Mouse (Mus musculus): ENCODE measurements at regions not wholly inside any gene's neighbourhood (a gene's known extent, or its start where the extent isn't known, plus 50 kb on each side); places are given as distances from the start of the nearest gene placed in this dataset.

GRCm38 (mm10) chr12:54479841-54480240 lies 176.5 kb downstream of the Sptssa start:
- TF ChIP-seq ZC3H11A (IDR thresholded peaks at IDR 0.05; ENCODE audit: borderline replicate concordance, low read depth, low read length), result no peak
- no peak for TF ChIP-seq CHD2 (IDR thresholded peaks at IDR 0.05; ENCODE audit: low read depth, low read length)
- TF ChIP-seq ZNF384 (IDR thresholded peaks at IDR 0.05; ENCODE audit: low read depth, low read length), result no peak
- no peak for TF ChIP-seq MAFK (IDR thresholded peaks at IDR 0.05; ENCODE audit: insufficient read depth, low read depth, low read length)
- TF ChIP-seq HCFC1 (IDR thresholded peaks at IDR 0.05; ENCODE audit: borderline replicate concordance, insufficient read depth, low read length), result no peak
